ENCODE assay signal across 15 mouse cellular contexts in genomic region chr5:117290081-117290480, GRCm38 (mm10). TPM values are rescaled to one million over a fixed set of nuclear protein-coding genes. Genes with fewer than 3 reads are reported as not detected.
A peak's percentile ranks its signal among the peaks of the same experiment; 100 is the strongest.
DNase-seq lines count a peak whose midpoint lies in the region; ATAC-seq and TF ChIP-seq lines count a peak whose summit lies in the region.
"Had no signal": no experiment of that assay in that cellular context is flagged by ENCODE, and none has a peak within 500 bp of the region (broad histone marks: within the 10 kb centered on the region; RNA-seq: fewer than 3 reads in every experiment).

No protein-coding gene starts in this region.

- TF ChIP-seq EP300 in stomach, postnatal 0 days (optimal IDR thresholded peaks at IDR 0.05): no peak

- no peaks in the 10 kb centered on the region for H3K36me3 ChIP-seq in stomach, postnatal 0 days (ENCODE audit: control insufficient read depth, insufficient read depth, low read length)
- H3K36me3 ChIP-seq: heart, embryonic 15.5 days had no signal

- 82% methylated on average over 2 of the region's 2 CpGs for WGBS in stomach, postnatal 0 days

- ATAC-seq in CD4-positive, CD25-positive, alpha-beta regulatory T cell, adult 4 months: no peak
- ATAC-seq in stomach, postnatal 0 days (ENCODE audit: low FRiP score, low TSS enrichment): no peak
- no peak for ATAC-seq in erythroblast, adult 5-6 weeks (replicated peaks; ENCODE audit: low FRiP score, poor library complexity, severe bottlenecking)

- peak; percentile 40 for DNase-seq in CD4-positive, CD25-positive, alpha-beta regulatory T cell, adult 2 months (ENCODE audit: low read depth, low spot score)
- no peak for DNase-seq in left cerebral cortex, adult 2 months (ENCODE audit: extremely low spot score in 1 of 2, low spot score in 2 of 2)
- no peak for DNase-seq in left cerebral cortex, adult 11 months (ENCODE audit: low spot score)
- peak; percentile 39 for DNase-seq in thymus, postnatal 4 days
- DNase-seq in thymus, adult 18-20 months: no peak
- DNase-seq in stomach, postnatal 0 days (ENCODE audit: low spot score): no peak
- DNase-seq: kidney, adult 9 months; spleen, adult 18-20 months had no signal

- H3K9ac ChIP-seq in stomach, postnatal 0 days (ENCODE audit: low read length): no peak overlapping the region
- H3K9ac ChIP-seq: embryonic facial prominence, embryonic 12.5 days; heart, embryonic 15.5 days; hindbrain, embryonic 12.5 days; limb, embryonic 13.5 days had no signal

- no peak overlapping the region for H3K4me2 ChIP-seq in stomach, postnatal 0 days (replicated peaks; ENCODE audit: low read depth)
- H3K4me2 ChIP-seq: embryonic facial prominence, embryonic 12.5 days; heart, embryonic 15.5 days; hindbrain, embryonic 12.5 days; limb, embryonic 13.5 days had no signal

- no peaks in the 10 kb centered on the region for H3K27me3 ChIP-seq in stomach, postnatal 0 days (ENCODE audit: control insufficient read depth, insufficient read depth, low read length)
- H3K27me3 ChIP-seq: embryonic facial prominence, embryonic 12.5 days; heart, embryonic 15.5 days; limb, embryonic 13.5 days had no signal

- 0 out of 2 replicates have a peak, but pooled peaks cover 3% of the 10 kb centered on the region for H3K4me1 ChIP-seq in stomach, postnatal 0 days (replicated peaks; ENCODE audit: control insufficient read depth, insufficient read depth)

- peak; percentile 24; the same call in 1 of the 2 replicates for TF ChIP-seq CTCF in left cerebral cortex, adult 2 months (IDR thresholded peaks at IDR 0.05)
- TF ChIP-seq CTCF in stomach, postnatal 0 days (IDR thresholded peaks at IDR 0.05; ENCODE audit: low read depth): peak; percentile 53

- no peak overlapping the region for H3K4me3 ChIP-seq in left cerebral cortex, adult 2 months
- H3K4me3 ChIP-seq in stomach, postnatal 0 days (ENCODE audit: low read depth, low read length): no peak overlapping the region
- H3K4me3 ChIP-seq: embryonic facial prominence, embryonic 12.5 days; heart, embryonic 15.5 days; hindbrain, embryonic 12.5 days; limb, embryonic 13.5 days; midbrain, embryonic 10.5 days had no signal

- no peaks in the 10 kb centered on the region for H3K9me3 ChIP-seq in stomach, postnatal 0 days (ENCODE audit: control insufficient read depth, low read length)
- H3K9me3 ChIP-seq: heart, embryonic 15.5 days; hindbrain, embryonic 12.5 days; midbrain, embryonic 10.5 days had no signal

- intact Hi-C loops in left cerebral cortex, adult 2 months (cut with DNase I): no loop called here

- H3K27ac ChIP-seq in left cerebral cortex, adult 2 months: no peak overlapping the region
- no peak overlapping the region for H3K27ac ChIP-seq in stomach, postnatal 0 days (replicated peaks)
- H3K27ac ChIP-seq: embryonic facial prominence, embryonic 12.5 days; heart, embryonic 15.5 days; hindbrain, embryonic 12.5 days; limb, embryonic 13.5 days; midbrain, embryonic 10.5 days had no signal

RNA-seq across cellular contexts. Expression of gene Pebp1, which starts 2.7 kb away (rescaled TPM):
- 100 to 1,000 TPM; 133 to 140 TPM for polyA plus RNA-seq in CD4-positive, CD25-positive, alpha-beta regulatory T cell, adult 4 months (2017; shearing (Covaris generic))
- total RNA-seq in left cerebral cortex, adult 2 months (2021): 100 to 1,000 TPM; 647 to 672 TPM
- 394 and 400 TPM in 2 replicates for polyA plus RNA-seq in stomach, postnatal 0 days (2015; fragmentation: Nextera tagmentation; extraction: Ambion mirVana)
- total RNA-seq in erythroblast, adult 5-6 weeks (2015; ENCODE audit: low replicate concordance): 43.4 and 51.4 TPM in 2 replicates
- total RNA-seq in erythroblast, adult 5-6 weeks (2017; ENCODE audit: low replicate concordance): 11.4 and 17.4 TPM in 2 replicates

RNA-seq across cellular contexts. Expression of gene Vsig10, which starts 28.8 kb away (rescaled TPM):
- 1 to 10 TPM; 5.5 to 8.3 TPM for polyA plus RNA-seq in CD4-positive, CD25-positive, alpha-beta regulatory T cell, adult 4 months (2017; shearing (Covaris generic))
- 1 to 10 TPM; 1.7 to 2.1 TPM for total RNA-seq in left cerebral cortex, adult 2 months (2021)
- 9.9 and 13.0 TPM in 2 replicates for polyA plus RNA-seq in stomach, postnatal 0 days (2015; fragmentation: Nextera tagmentation; extraction: Ambion mirVana)
- 0.84 TPM in 1 of 2 replicates, not detected in the other for total RNA-seq in erythroblast, adult 5-6 weeks (2015; ENCODE audit: low replicate concordance)
- total RNA-seq in erythroblast, adult 5-6 weeks (2017; ENCODE audit: low replicate concordance): 0.70 and 2.7 TPM in 2 replicates

Comparison
In these comparisons a context has a peak if more than half of its experiments do, and no peak if none do; other contexts are left out.
1. DNase-seq: peak in CD4-positive, CD25-positive, alpha-beta regulatory T cell, adult 2 months (single experiment) and thymus, postnatal 4 days (single experiment); none in left cerebral cortex, adult 2 months (0 of 2), left cerebral cortex, adult 11 months (single experiment), thymus, adult 18-20 months (0 of 2) and stomach, postnatal 0 days (single experiment).
2. RNA of gene Pebp1, which starts 2.7 kb away (total RNA-seq): 647 to 672 TPM in left cerebral cortex, adult 2 months; 11.4 to 51.4 TPM in erythroblast, adult 5-6 weeks; every median in the first group is over 10 times any median in the second.